Mouse (Mus musculus): ENCODE measurements around the gene Stag1. TPM values are rescaled to one million over a fixed set of nuclear protein-coding genes. Genes with fewer than 3 reads are reported as not detected.

The Stag1 gene
- polyA plus RNA-seq, 1 experiment from 2014 or later = 45.4 TPM

DNA sequence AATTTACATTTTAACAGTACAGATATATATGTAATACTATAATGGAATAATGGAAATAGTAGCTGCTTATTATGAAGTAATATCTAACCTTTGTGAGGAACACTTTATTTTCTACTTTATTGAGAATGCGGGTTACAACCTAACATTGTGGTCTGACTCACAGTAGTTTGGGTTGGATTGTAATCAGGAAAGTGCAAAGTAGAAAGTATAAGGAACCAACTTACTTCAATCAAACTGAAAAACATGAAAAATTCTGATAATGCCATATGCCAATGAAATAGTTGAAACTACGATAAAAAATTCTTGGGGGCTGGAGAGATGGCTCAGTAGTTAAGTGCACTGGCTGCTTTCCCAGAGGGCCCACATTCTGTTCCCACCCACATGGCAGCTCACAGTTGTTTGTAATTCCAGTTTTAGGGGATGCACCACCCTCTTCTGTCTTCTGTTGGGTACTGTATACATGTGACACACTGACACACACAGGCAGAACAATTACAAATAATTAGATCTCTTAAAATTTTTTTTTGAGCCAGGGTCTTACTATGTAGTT, 50.3 kb downstream of the Stag1 start:
- H3K4me2 ChIP-seq (ENCODE audit: low read length) = no peak overlapping the region
- 91% methylated on average over 2 of the region's 2 CpGs for WGBS

DNA sequence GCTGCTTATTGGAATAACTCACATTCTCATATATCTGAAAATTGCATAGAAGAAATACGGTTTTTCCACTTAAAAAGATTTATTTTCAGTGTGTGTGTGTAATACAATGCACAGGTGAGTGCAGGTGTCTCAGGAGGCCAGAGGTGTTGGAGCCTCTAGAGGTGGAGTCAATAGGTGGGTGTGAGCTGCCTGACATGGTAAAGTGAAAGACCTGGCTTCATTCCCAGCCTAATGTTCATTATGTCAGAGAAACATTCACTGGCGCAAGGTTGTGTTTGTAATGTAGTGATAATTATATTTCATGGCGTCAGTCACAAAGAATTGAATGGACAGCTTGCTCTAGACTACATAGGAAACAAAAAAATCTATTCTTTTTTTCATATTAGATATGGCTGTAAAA, 56.5 kb downstream of the Stag1 start:
- Histone ChIP-seq H3K9ac (ENCODE audit: low read length) (no peak overlapping the region), H3K27me3 (replicated peaks; ENCODE audit: control insufficient read depth, insufficient read depth, low read length) (no peaks in the 10 kb centered on the region), H3K4me2 (ENCODE audit: low read length) (no peak overlapping the region), H3K36me3 (ENCODE audit: control insufficient read depth, insufficient read depth, low read length) (no peaks in the 10 kb centered on the region), H3K9me3 (ENCODE audit: control insufficient read depth, low read length) (no peaks in the 10 kb centered on the region), H3K27ac (ENCODE audit: low read depth) (no peak overlapping the region), H3K4me1 (replicated peaks; ENCODE audit: control insufficient read depth, insufficient read depth, low read length) (no peaks in the 10 kb centered on the region), H3K4me3 (ENCODE audit: low read depth, low read length) (no peak overlapping the region)
- ATAC-seq (replicated peaks; ENCODE audit: low FRiP score, low TSS enrichment, low read depth) = no peak
- DNase-seq (ENCODE audit: low spot score) = no peak
- WGBS = 85% methylated on average over 3 of the region's 3 CpGs

More for the DNA sequence above, 50.3 kb downstream of the Stag1 start:
- H3K27ac ChIP-seq (ENCODE audit: low read depth) = no peak overlapping the region
- no peaks in the 10 kb centered on the region for H3K36me3 ChIP-seq (ENCODE audit: control insufficient read depth, insufficient read depth, low read length)
- H3K27me3 ChIP-seq (replicated peaks; ENCODE audit: control insufficient read depth, insufficient read depth, low read length) = no peaks in the 10 kb centered on the region
- DNase-seq (ENCODE audit: low spot score) (no peak), ATAC-seq (replicated peaks; ENCODE audit: low FRiP score, low TSS enrichment, low read depth) (no peak)
- no peak overlapping the region for H3K4me3 ChIP-seq (ENCODE audit: low read depth, low read length)
- peaks cover 6% of the 10 kb centered on the region for H3K4me1 ChIP-seq (replicated peaks; ENCODE audit: control insufficient read depth, insufficient read depth, low read length)
- H3K9me3 ChIP-seq (ENCODE audit: control insufficient read depth, low read length) = no peaks in the 10 kb centered on the region
- H3K9ac ChIP-seq (ENCODE audit: low read length) = no peak overlapping the region

DNA sequence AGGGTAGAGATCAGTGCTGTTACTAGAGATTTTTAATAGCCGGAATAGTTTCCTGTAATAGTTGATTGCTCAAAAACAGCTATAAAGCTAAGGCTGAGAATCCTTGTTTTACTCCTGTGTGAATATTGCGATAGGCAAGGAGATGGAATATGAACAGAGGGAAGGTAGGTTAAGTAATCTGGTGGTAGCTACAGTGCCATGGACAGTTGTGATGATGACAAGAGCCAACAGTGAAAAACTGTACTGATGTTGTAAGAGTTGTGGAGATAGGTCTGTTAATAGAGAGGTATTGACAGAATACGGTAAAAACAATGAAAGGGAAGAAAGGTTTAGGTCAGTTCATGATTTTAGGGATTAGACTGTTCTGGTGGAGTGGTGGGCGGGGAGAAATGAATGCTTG, 58.5 kb downstream of the Stag1 start:
- ATAC-seq (replicated peaks; ENCODE audit: low FRiP score, low TSS enrichment, low read depth) (no peak), DNase-seq (ENCODE audit: low spot score) (no peak)
- Histone ChIP-seq H3K9ac (ENCODE audit: low read length) (no peak overlapping the region), H3K4me1 (replicated peaks; ENCODE audit: control insufficient read depth, insufficient read depth, low read length) (no peaks in the 10 kb centered on the region), H3K36me3 (ENCODE audit: control insufficient read depth, insufficient read depth, low read length) (no peaks in the 10 kb centered on the region), H3K27me3 (replicated peaks; ENCODE audit: control insufficient read depth, insufficient read depth, low read length) (no peaks in the 10 kb centered on the region), H3K9me3 (ENCODE audit: control insufficient read depth, low read length) (0 out of 2 replicates have a peak, but pooled peaks cover under 1% of the 10 kb centered on the region), H3K4me3 (ENCODE audit: low read depth, low read length) (no peak overlapping the region), H3K27ac (ENCODE audit: low read depth) (no peak overlapping the region), H3K4me2 (ENCODE audit: low read length) (no peak overlapping the region)
- 90% methylated on average over 4 of the region's 4 CpGs for WGBS

DNA sequence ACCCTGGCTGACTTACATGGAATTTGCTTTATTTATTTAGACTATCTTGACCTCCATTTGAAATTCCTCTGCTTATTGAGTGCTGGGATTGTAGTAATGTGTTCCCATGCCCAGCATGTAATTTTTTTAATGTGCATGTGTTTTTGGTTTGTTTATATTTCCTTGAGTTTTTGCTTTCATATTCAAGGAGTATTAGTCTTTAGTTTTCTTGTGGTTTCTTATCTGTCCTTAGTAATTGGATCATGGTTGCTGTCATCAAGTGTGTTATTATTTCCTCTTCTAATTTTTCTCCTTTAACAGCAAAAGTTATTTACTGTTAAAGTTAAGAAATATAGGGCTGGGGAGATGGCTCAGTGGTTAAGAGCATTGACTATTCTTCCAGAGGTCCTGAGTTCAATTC, 63.0 kb downstream of the Stag1 start:
- H3K9me3 ChIP-seq (ENCODE audit: control insufficient read depth, low read length) = 0 out of 2 replicates have a peak, but pooled peaks cover 6% of the 10 kb centered on the region
- H3K4me2 ChIP-seq (ENCODE audit: low read length) = no peak overlapping the region
- ATAC-seq (replicated peaks; ENCODE audit: low FRiP score, low TSS enrichment, low read depth) (no peak), DNase-seq (ENCODE audit: low spot score) (no peak)
- H3K27me3 ChIP-seq (replicated peaks; ENCODE audit: control insufficient read depth, insufficient read depth, low read length) = no peaks in the 10 kb centered on the region
- H3K27ac ChIP-seq (ENCODE audit: low read depth) = no peak overlapping the region
- H3K4me3 ChIP-seq (ENCODE audit: low read depth, low read length) = no peak overlapping the region
- no peaks in the 10 kb centered on the region for H3K36me3 ChIP-seq (ENCODE audit: control insufficient read depth, insufficient read depth, low read length)
- H3K9ac ChIP-seq (ENCODE audit: low read length) = no peak overlapping the region
- H3K4me1 ChIP-seq (replicated peaks; ENCODE audit: control insufficient read depth, insufficient read depth, low read length) = no peaks in the 10 kb centered on the region

DNA sequence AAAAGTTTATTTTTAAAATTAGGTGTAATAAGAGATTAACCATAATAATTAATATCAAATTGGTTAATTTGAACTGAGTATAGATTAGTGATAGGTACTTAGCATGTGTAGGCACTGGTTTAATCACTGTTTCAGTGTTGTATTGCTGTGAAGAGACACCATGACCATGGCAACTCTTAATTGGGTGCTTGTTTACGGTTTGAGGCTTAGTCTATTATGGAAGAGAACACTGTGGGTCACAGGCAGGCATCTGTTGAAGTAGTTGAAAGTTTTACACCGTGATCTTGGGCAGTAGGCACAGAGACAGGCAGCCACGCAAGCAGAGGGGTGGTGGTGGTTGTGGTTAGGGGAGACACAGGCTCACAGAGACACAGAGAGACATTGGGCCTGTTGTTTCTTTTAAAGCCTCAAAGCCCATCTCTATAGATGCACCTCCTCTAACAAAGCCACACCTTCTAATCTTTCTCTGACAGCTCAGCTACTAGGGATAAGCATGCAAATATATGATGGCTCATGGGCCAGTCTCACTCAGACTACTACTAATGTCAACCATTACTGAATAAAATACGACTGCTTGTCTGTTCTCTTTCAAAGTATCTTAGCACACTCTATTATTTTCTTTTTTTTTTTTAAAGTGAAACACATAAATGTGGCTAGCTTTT, 66.0 kb downstream of the Stag1 start:
- Histone ChIP-seq H3K4me3 (ENCODE audit: low read depth, low read length) (no peak overlapping the region), H3K36me3 (ENCODE audit: control insufficient read depth, insufficient read depth, low read length) (no peaks in the 10 kb centered on the region), H3K4me1 (replicated peaks; ENCODE audit: control insufficient read depth, insufficient read depth, low read length) (no peaks in the 10 kb centered on the region), H3K27ac (ENCODE audit: low read depth) (no peak overlapping the region), H3K9me3 (ENCODE audit: control insufficient read depth, low read length) (0 out of 2 replicates have a peak, but pooled peaks cover 6% of the 10 kb centered on the region), H3K4me2 (ENCODE audit: low read length) (no peak overlapping the region), H3K27me3 (replicated peaks; ENCODE audit: control insufficient read depth, insufficient read depth, low read length) (no peaks in the 10 kb centered on the region), H3K9ac (ENCODE audit: low read length) (no peak overlapping the region)
- ATAC-seq (replicated peaks; ENCODE audit: low FRiP score, low TSS enrichment, low read depth) (no peak), DNase-seq (ENCODE audit: low spot score) (no peak)
- WGBS = 92% methylated on average over 4 of the region's 4 CpGs

DNA sequence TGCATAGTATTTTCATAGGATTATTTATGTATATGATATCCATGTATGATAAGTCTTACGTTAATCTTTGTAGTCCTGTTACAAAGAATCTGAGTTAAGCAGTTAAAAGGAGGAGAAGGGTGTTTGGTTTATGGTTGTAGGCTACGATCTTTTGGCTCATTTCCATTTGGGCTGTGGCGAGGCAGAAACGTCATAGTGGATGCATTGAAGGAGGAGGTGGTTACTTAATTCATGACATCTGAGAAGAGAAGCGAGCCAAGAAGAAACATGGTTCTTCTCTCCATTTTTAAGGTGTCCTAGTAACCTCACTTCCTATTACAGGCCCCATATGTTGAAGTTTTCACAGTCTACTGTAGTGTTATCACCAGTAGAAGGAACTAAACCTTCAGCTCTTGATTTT, 72.6 kb downstream of the Stag1 start:
- no peaks in the 10 kb centered on the region for H3K9me3 ChIP-seq (ENCODE audit: control insufficient read depth, low read length)
- no peaks in the 10 kb centered on the region for H3K4me1 ChIP-seq (replicated peaks; ENCODE audit: control insufficient read depth, insufficient read depth, low read length)
- no peaks in the 10 kb centered on the region for H3K27me3 ChIP-seq (replicated peaks; ENCODE audit: control insufficient read depth, insufficient read depth, low read length)
- ATAC-seq (replicated peaks; ENCODE audit: low FRiP score, low TSS enrichment, low read depth) (no peak), DNase-seq (ENCODE audit: low spot score) (no peak)
- 74% methylated on average over 5 of the region's 5 CpGs for WGBS
- H3K36me3 ChIP-seq (ENCODE audit: control insufficient read depth, insufficient read depth, low read length) = no peaks in the 10 kb centered on the region
- no peak overlapping the region for H3K4me2 ChIP-seq (ENCODE audit: low read length)
- no peak overlapping the region for H3K4me3 ChIP-seq (ENCODE audit: low read depth, low read length)
- no peak overlapping the region for H3K27ac ChIP-seq (ENCODE audit: low read depth)
- no peak overlapping the region for H3K9ac ChIP-seq (ENCODE audit: low read length)

DNA sequence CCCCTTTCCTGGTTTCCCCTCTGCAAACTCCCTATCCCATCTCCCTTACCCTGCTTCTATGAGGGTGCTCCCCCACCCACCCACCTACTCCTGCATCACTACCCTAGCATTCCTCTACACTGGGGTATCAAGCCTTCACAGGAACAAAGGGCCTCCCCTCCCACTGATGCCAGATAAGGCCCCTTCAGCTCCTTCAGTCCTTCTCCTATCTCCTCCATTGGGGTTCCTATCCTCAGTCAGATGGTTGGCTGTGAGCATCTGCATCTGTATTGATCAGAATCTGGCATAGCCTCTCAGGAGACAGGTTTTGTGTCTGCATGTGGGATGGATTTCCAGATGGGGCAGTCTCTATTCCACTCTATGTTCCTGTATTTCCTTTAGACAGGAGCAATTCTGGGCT, 81.4 kb downstream of the Stag1 start:
- no peak overlapping the region for H3K4me2 ChIP-seq (ENCODE audit: low read length)
- DNase-seq (ENCODE audit: low spot score) (no peak), ATAC-seq (replicated peaks; ENCODE audit: low FRiP score, low TSS enrichment, low read depth) (no peak)
- no peaks in the 10 kb centered on the region for H3K27me3 ChIP-seq (replicated peaks; ENCODE audit: control insufficient read depth, insufficient read depth, low read length)
- H3K9ac ChIP-seq (ENCODE audit: low read length) = no peak overlapping the region
- no peaks in the 10 kb centered on the region for H3K4me1 ChIP-seq (replicated peaks; ENCODE audit: control insufficient read depth, insufficient read depth, low read length)
- no peaks in the 10 kb centered on the region for H3K9me3 ChIP-seq (ENCODE audit: control insufficient read depth, low read length)
- H3K4me3 ChIP-seq (ENCODE audit: low read depth, low read length) = no peak overlapping the region
- no peak overlapping the region for H3K27ac ChIP-seq (ENCODE audit: low read depth)
- H3K36me3 ChIP-seq (ENCODE audit: control insufficient read depth, insufficient read depth, low read length) = no peaks in the 10 kb centered on the region

DNA sequence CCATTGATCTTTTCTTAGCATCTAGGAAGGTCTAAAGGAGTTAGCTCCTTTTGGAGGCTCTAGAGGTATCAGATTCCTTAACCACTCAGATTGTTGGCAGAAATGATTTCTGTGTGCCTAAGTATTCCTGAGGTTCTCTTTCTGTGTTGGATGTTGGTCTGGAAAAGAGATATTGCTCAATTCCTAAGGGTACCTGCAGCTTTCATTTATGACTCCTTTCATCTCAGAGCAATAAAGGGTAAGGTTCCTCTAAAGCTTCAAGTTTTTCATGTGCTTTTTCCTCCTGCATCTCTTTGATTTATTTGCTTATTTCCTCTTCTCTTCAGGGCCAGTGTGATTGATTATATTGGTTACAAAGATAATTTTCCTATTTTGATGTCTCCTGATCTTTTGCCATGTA, 84.7 kb downstream of the Stag1 start:
- no peak overlapping the region for H3K4me3 ChIP-seq (ENCODE audit: low read depth, low read length)
- no peak for DNase-seq (ENCODE audit: low spot score)
- no peaks in the 10 kb centered on the region for H3K4me1 ChIP-seq (replicated peaks; ENCODE audit: control insufficient read depth, insufficient read depth, low read length)
- no peak overlapping the region for H3K9ac ChIP-seq (ENCODE audit: low read length)
- H3K4me2 ChIP-seq (ENCODE audit: low read length) = no peak overlapping the region
- H3K36me3 ChIP-seq (ENCODE audit: control insufficient read depth, insufficient read depth, low read length) = no peaks in the 10 kb centered on the region
- no peak for ATAC-seq (replicated peaks; ENCODE audit: low FRiP score, low TSS enrichment, low read depth)
- H3K9me3 ChIP-seq (ENCODE audit: control insufficient read depth, low read length) = no peaks in the 10 kb centered on the region
- no peaks in the 10 kb centered on the region for H3K27me3 ChIP-seq (replicated peaks; ENCODE audit: control insufficient read depth, insufficient read depth, low read length)
- no peak overlapping the region for H3K27ac ChIP-seq (ENCODE audit: low read depth)

DNA sequence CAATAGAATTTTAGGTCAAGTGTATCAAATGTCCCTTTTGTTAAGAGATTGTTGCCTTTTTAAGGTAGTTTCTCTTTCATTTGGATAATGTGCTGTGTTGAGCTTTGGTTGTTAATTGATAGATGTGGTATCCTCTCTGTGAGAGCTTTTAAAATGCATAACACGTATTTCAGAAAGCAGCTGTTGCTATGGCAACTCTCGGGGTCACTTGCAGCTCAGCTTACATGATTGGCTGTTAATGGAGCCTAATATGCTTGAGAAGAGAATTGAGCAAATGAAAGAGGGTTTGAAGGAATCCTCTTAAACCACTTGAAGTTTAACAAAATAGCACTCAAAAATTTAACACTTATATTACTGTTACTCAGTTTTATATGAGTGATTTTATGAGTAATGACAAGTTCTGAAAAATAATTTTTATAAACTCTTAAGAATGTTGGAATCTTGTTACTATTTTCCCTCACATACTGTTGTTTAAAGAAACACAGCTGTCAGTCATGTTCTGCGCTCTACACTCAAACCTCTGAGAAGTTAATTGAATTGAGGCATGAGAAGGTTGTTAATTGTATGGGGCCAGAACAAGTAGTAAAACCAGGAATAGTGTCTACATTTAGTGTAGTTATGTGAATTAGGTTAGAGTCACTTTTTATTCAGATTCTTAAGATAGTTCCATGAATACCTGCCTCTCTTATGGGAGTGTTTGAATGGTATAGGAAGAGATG, 88.3 kb downstream of the Stag1 start:
- DNase-seq (ENCODE audit: low spot score) = no peak
- Histone ChIP-seq H3K27ac (ENCODE audit: low read depth) (no peak overlapping the region), H3K4me1 (replicated peaks; ENCODE audit: control insufficient read depth, insufficient read depth, low read length) (no peaks in the 10 kb centered on the region), H3K4me2 (ENCODE audit: low read length) (no peak overlapping the region), H3K36me3 (ENCODE audit: control insufficient read depth, insufficient read depth, low read length) (no peaks in the 10 kb centered on the region), H3K27me3 (replicated peaks; ENCODE audit: control insufficient read depth, insufficient read depth, low read length) (no peaks in the 10 kb centered on the region), H3K9me3 (ENCODE audit: control insufficient read depth, low read length) (no peaks in the 10 kb centered on the region), H3K9ac (ENCODE audit: low read length) (no peak overlapping the region), H3K4me3 (ENCODE audit: low read depth, low read length) (no peak overlapping the region)
- WGBS = 33% methylated on average over 3 of the region's 3 CpGs
- ATAC-seq (replicated peaks; ENCODE audit: low FRiP score, low TSS enrichment, low read depth) = no peak
